Mouse (Mus musculus) thymus, postnatal 4 days (tissue): Measurements from ENCODE around the gene Mtrf1l.

Experiments
- DNase-seq: peaks from one replicate; pipeline ENCODE4 v3.0.0; 2021

Mtrf1l gene

GRCm38 (mm10) chr10:5823740-5824491, at the start of gene Mtrf1l:
Gene Mtrf1l (minus strand): TSS chr10:5823910.
- DNase-seq, result peak; percentile 98

GRCm38 (mm10) chr10:5871081-5871480, 47.4 kb upstream of the Mtrf1l start:
- no peak for DNase-seq

GRCm38 (mm10) chr10:5867981-5868552, 44.4 kb upstream of the Mtrf1l start:
- no peak for DNase-seq

- DNase-seq, result no peak
Measured at GRCm38 (mm10) chr10:5865996-5866395, 42.3 kb upstream of the Mtrf1l start.

- DNase-seq, result peak; percentile 10
Measured at GRCm38 (mm10) chr10:5862669-5863068, 39.0 kb upstream of the Mtrf1l start.

- no peak for DNase-seq
Measured at GRCm38 (mm10) chr10:5860849-5861248, 37.1 kb upstream of the Mtrf1l start.

GRCm38 (mm10) chr10:5859729-5860128, 36.0 kb upstream of the Mtrf1l start:
- DNase-seq, result peak; percentile 67

- DNase-seq, result no peak
Measured at GRCm38 (mm10) chr10:5857996-5858549, 34.4 kb upstream of the Mtrf1l start.

- no peak for DNase-seq
Measured at GRCm38 (mm10) chr10:5853290-5853868, 29.7 kb upstream of the Mtrf1l start.

GRCm38 (mm10) chr10:5846939-5847338, 23.2 kb upstream of the Mtrf1l start:
- no peak for DNase-seq

- peak; percentile 83 for DNase-seq
Measured at GRCm38 (mm10) chr10:5841369-5841768, 17.7 kb upstream of the Mtrf1l start.

GRCm38 (mm10) chr10:5826336-5827025, 2.8 kb upstream of the Mtrf1l start:
- DNase-seq, result no peak

- peak; percentile 31 for DNase-seq
Measured at GRCm38 (mm10) chr10:5824779-5825178, 1.1 kb upstream of the Mtrf1l start.

GRCm38 (mm10) chr10:5823291-5823739, 395 bp downstream of the Mtrf1l start:
- DNase-seq, result no peak

GRCm38 (mm10) chr10:5818772-5819171, 4.9 kb downstream of the Mtrf1l start:
- DNase-seq, result no peak

GRCm38 (mm10) chr10:5815968-5816367, 7.7 kb downstream of the Mtrf1l start:
- no peak for DNase-seq

GRCm38 (mm10) chr10:5813724-5814123, 10.0 kb downstream of the Mtrf1l start:
- DNase-seq, result no peak

GRCm38 (mm10) chr10:5807683-5808082, 16.0 kb downstream of the Mtrf1l start:
- no peak for DNase-seq

- no peak for DNase-seq
Measured at GRCm38 (mm10) chr10:5806996-5807395, 16.7 kb downstream of the Mtrf1l start.

GRCm38 (mm10) chr10:5806416-5806815, 17.3 kb downstream of the Mtrf1l start:
- DNase-seq, result peak; percentile 33

GRCm38 (mm10) chr10:5805731-5806307, 17.9 kb downstream of the Mtrf1l start:
- peak; percentile 97 for DNase-seq

GRCm38 (mm10) chr10:5805243-5805730, 18.4 kb downstream of the Mtrf1l start, which contains the start of gene Fbxo5:
Gene Fbxo5 (minus strand): TSS chr10:5805600.
- DNase-seq, result peak; percentile 98
